Mouse (Mus musculus) midbrain, embryonic 12.5 days (tissue): ENCODE measurements around the gene Myh10. TPM values are rescaled to one million over a fixed set of nuclear protein-coding genes. Genes with fewer than 3 reads are reported as not detected.

Experiments
- ATAC-seq: fragments of 200-750 bp; cut with Nextera tagmentation; 2 replicates; pipeline ENCODE4 v1.8.0; 2017; ENCODE audit warnings: low read depth, moderate TSS enrichment, moderate library complexity; ENCODE audit not compliant: low FRiP score
- H3K27ac ChIP-seq: fragments of 300-500 bp; sonication (generic); replicated peaks from 2 replicates; pipeline ENCODE4 v1.5.1; 2016; ENCODE audit warnings: mild to moderate bottlenecking
- H3K27me3 ChIP-seq: fragments of 300-500 bp; sonication (generic); 2 replicates; pipeline ENCODE4 v1.6.1; 2016; ENCODE audit warnings: mild to moderate bottlenecking
- H3K36me3 ChIP-seq: fragments of 300-500 bp; sonication (generic); 2 replicates; pipeline ENCODE4 v1.6.1; 2016
- H3K4me1 ChIP-seq: fragments of 300-500 bp; sonication (generic); 2 replicates; pipeline ENCODE4 v1.6.1; 2016
- H3K4me2 ChIP-seq: fragments of 300-500 bp; sonication (generic); replicated peaks from 2 replicates; pipeline ENCODE4 v1.6.1; 2016; ENCODE audit warnings: mild to moderate bottlenecking, moderate library complexity
- H3K4me3 ChIP-seq: fragments of 300-500 bp; sonication (generic); 2 replicates; pipeline ENCODE4 v1.5.1; 2016; ENCODE audit warnings: mild to moderate bottlenecking
- H3K9ac ChIP-seq: fragments of 300-500 bp; sonication (generic); replicated peaks from 2 replicates; pipeline ENCODE4 v1.6.1; 2016; ENCODE audit warnings: mild to moderate bottlenecking, moderate library complexity
- H3K9me3 ChIP-seq: fragments of 300-500 bp; sonication (generic); 2 replicates; pipeline ENCODE4 v1.6.1; 2016; ENCODE audit warnings: mild to moderate bottlenecking
- WGBS: fragments of 180-500 bp; shearing (Covaris S2); methylation state at CpG from one replicate; pipeline ENCODE4 v1.1.7; 2016; 5-methylcytosine and 5-hydroxymethylcytosine counted together
- polyA plus RNA-seq: library from polyadenylated mRNA; unstranded; fragments of >200 nt; fragmentation: Nextera tagmentation; extraction: Ambion mirVana; gene quantifications from 2 replicates; pipeline ENCODE4 v1.2.1, GENCODE M21; 2016

Gene Myh10
- polyA plus RNA-seq, 1 experiment from 2014 or later, result 164 TPM

DNA sequence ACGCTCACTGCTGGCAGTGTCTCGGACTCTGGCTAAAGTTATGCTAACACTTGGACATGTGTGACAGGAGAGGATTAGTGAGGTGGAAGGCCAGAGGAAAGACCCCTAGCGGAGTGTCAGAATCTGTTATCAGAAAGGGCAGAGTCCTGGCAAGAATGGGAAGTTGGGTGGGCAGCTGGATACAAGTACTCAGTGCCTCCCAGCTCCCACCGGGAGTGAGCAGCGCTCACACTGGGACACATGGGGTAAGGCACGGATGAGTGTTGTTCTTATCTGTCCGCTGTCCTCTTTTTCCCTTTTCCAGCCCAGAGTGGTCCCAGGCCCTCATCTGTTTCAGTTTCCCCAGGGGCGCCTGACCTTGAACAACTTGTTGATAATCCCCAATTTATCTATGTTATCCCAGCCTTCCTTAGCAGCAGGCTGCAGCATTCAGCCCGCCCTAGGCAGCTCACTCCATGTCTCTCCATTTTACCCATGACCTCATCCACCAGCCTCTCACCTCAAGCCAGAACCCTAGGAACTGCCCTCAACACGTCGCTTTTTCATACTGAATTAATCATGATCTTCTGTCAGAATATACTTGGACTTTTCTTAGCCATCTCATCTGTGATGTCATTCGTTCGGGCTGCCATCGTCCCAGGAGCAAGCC is 89.2 kb downstream of the Myh10 start:
- no peaks in the 10 kb centered on the region for H3K27me3 ChIP-seq
- no peaks in the 10 kb centered on the region for H3K9me3 ChIP-seq
- no peak overlapping the region for H3K4me3 ChIP-seq
- H3K4me1 ChIP-seq, result peaks cover 9% of the 10 kb centered on the region; the same call in 1 of the 2 replicates
- no peak overlapping the region for H3K9ac ChIP-seq
- WGBS, result 83% methylated on average over 14 of the region's 14 CpGs
- no peak for ATAC-seq
- H3K36me3 ChIP-seq, result peaks cover 74% of the 10 kb centered on the region
- H3K27ac ChIP-seq, result no peak overlapping the region
- no peak overlapping the region for H3K4me2 ChIP-seq

DNA sequence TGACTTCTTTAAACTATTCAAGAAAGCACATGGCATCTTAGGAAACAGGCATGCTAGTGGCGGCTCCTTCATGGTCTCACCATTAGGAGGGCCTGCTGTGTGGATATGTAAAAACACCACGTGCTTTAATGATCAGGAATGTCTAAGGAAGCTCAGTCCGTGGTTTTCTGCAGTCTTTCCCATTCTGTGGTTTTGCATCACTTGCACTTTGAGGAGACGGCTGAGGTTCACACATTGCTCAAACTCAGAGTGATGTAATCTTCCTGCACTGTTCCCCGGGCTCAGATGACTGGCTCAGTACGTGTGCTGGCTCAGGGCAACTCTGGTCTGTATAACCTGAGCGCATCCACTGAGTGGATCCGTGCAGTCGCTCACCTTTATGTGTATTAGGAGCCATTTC is 91.0 kb downstream of the Myh10 start:
- no peak overlapping the region for H3K27ac ChIP-seq
- no peaks in the 10 kb centered on the region for H3K9me3 ChIP-seq
- H3K36me3 ChIP-seq, result peaks cover 79% of the 10 kb centered on the region
- H3K27me3 ChIP-seq, result no peaks in the 10 kb centered on the region
- H3K4me2 ChIP-seq, result no peak overlapping the region
- WGBS, result 92% methylated on average over 9 of the region's 9 CpGs
- no peak overlapping the region for H3K9ac ChIP-seq
- no peak overlapping the region for H3K4me3 ChIP-seq
- ATAC-seq, result no peak
- H3K4me1 ChIP-seq, result peaks cover 9% of the 10 kb centered on the region; the same call in 1 of the 2 replicates

DNA sequence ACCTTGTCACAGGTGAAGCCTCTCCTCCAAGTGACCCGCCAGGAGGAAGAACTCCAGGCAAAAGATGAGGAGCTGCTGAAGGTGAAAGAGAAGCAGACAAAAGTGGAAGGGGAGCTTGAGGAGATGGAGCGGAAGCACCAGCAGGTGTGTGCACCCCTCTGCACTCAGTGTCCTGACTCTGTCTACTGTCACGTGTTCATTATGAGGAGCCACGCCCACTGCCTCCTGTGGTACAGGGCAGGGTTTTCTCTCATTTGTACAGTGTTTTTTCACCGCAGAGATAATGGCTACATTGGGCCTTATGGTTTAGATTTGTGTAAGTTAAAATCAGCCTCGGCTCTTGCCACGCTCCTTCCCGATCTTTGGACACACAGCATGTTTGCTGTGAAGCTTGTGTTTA is 94.5 kb downstream of the Myh10 start:
- H3K4me3 ChIP-seq, result no peak overlapping the region
- WGBS, result 85% methylated on average over 8 of the region's 8 CpGs
- peaks cover 99% of the 10 kb centered on the region for H3K36me3 ChIP-seq
- no peaks in the 10 kb centered on the region for H3K4me1 ChIP-seq
- H3K27ac ChIP-seq, result no peak overlapping the region
- H3K9me3 ChIP-seq, result no peaks in the 10 kb centered on the region
- no peak for ATAC-seq
- H3K27me3 ChIP-seq, result no peaks in the 10 kb centered on the region
- no peak overlapping the region for H3K4me2 ChIP-seq
- no peak overlapping the region for H3K9ac ChIP-seq

DNA sequence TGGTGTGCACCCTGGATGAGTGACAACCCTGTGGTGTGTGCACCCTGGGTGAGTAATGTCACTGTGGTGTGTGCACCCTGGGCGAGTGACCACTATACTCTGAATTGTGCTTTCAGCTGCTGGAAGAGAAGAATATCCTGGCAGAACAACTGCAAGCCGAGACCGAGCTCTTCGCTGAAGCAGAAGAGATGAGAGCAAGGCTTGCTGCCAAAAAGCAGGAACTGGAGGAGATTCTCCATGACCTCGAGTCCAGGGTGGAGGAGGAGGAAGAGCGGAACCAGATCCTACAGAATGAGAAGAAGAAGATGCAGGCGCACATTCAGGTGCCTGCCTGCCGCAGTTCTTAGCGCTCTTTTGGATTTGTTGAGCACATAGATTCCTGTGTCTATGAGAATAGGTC is 95.9 kb downstream of the Myh10 start:
- Histone ChIP-seq H3K4me2 (no peak overlapping the region), H3K9ac (no peak overlapping the region), H3K4me3 (no peak overlapping the region), H3K36me3 (peaks cover 99% of the 10 kb centered on the region), H3K27me3 (no peaks in the 10 kb centered on the region), H3K4me1 (no peaks in the 10 kb centered on the region), H3K27ac (no peak overlapping the region), H3K9me3 (no peaks in the 10 kb centered on the region)
- 93% methylated on average over 9 of the region's 9 CpGs for WGBS
- no peak for ATAC-seq

DNA sequence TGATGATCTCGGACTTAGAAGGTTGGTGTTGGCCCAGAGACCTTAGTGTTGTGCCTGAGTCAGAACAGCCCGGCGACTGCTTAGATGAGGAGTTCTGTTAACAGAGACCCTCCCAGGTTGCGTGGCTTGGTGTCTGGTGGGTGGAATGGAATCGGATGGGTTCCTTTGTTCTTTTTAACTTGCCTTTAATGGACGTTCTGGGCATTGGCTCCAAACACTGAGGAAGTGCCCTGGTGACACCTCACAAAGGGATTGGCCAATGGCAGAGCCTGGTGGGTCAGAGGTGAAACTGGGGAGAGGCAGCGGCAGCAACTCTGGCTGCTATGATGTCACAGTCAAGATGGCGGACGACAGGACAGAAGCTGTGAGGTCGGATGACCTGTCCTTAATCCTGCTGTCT is 99.4 kb downstream of the Myh10 start:
- Histone ChIP-seq H3K9ac (no peak overlapping the region), H3K4me3 (no peak overlapping the region), H3K4me1 (no peaks in the 10 kb centered on the region), H3K27ac (no peak overlapping the region), H3K4me2 (no peak overlapping the region), H3K36me3 (peaks cover 100% of the 10 kb centered on the region), H3K27me3 (no peaks in the 10 kb centered on the region), H3K9me3 (no peaks in the 10 kb centered on the region)
- WGBS, result 90% methylated on average over 10 of the region's 10 CpGs
- ATAC-seq, result no peak

DNA sequence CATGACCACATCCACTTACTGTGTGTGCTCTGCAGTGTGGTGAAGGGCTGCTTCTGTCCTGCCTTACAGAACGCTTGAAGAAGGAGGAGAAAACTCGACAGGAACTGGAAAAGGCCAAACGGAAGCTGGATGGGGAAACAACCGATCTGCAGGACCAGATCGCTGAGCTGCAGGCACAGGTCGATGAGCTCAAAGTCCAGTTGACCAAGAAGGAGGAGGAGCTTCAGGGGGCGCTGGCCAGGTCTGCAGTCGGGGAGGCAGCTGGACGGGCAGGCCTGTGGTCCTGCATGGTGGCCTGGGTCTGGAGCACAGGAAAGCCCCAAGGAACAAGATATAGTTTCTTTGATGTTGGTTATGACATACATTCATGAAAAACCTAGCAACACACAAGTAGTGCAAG is 100.4 kb downstream of the Myh10 start:
- Histone ChIP-seq H3K27ac (no peak overlapping the region), H3K4me3 (no peak overlapping the region), H3K36me3 (peaks cover 98% of the 10 kb centered on the region), H3K4me1 (no peaks in the 10 kb centered on the region), H3K4me2 (no peak overlapping the region), H3K9me3 (no peaks in the 10 kb centered on the region), H3K9ac (no peak overlapping the region), H3K27me3 (no peaks in the 10 kb centered on the region)
- no peak for ATAC-seq
- 92% methylated on average over 9 of the region's 9 CpGs for WGBS

DNA sequence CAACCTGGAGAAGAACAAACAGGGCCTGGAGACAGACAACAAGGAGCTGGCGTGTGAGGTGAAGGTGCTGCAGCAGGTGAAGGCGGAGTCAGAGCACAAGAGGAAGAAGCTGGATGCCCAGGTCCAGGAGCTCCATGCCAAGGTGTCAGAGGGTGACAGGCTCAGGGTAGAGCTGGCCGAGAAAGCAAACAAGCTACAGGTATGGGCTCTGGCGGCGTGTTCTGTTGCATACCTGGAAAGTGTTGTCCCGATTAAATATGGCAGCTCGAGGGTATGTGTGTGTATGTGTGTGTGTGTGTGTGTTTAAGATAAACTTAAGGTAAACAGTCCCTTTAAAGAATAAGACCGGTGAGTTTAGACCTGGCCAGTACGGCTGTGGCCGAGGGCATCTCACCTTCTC is 106.9 kb downstream of the Myh10 start:
- Histone ChIP-seq H3K4me1 (no peaks in the 10 kb centered on the region), H3K9ac (no peak overlapping the region), H3K27me3 (no peaks in the 10 kb centered on the region), H3K4me3 (no peak overlapping the region), H3K9me3 (no peaks in the 10 kb centered on the region), H3K36me3 (peaks cover 98% of the 10 kb centered on the region), H3K4me2 (no peak overlapping the region), H3K27ac (no peak overlapping the region)
- ATAC-seq, result no peak
- 97% methylated on average over 10 of the region's 10 CpGs for WGBS

DNA sequence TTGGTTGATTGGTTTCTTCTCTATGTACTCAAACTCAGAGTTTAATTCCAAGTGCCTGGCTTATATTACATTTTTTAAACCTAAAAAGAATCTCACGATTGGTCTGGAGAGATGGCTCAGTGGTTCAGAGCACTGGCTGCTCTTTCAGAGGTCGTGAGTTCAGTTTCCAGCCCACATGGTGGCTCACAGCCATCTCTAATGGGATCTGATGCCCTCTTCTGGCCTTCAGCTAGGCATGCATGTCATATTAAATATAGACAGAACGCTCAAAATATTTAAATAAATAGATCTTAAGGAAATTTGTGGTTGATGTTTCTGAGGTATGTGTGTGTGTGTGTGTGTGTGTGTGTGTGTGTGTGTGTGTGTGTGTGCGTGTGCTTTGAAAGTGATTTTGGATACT is 113.8 kb downstream of the Myh10 start:
- 78% methylated on average over 4 of the region's 4 CpGs for WGBS
- Histone ChIP-seq H3K9me3 (no peaks in the 10 kb centered on the region), H3K4me2 (no peak overlapping the region), H3K27ac (no peak overlapping the region), H3K27me3 (no peaks in the 10 kb centered on the region), H3K9ac (no peak overlapping the region), H3K4me1 (no peaks in the 10 kb centered on the region), H3K36me3 (peaks cover 100% of the 10 kb centered on the region), H3K4me3 (no peak overlapping the region)
- ATAC-seq, result no peak

DNA sequence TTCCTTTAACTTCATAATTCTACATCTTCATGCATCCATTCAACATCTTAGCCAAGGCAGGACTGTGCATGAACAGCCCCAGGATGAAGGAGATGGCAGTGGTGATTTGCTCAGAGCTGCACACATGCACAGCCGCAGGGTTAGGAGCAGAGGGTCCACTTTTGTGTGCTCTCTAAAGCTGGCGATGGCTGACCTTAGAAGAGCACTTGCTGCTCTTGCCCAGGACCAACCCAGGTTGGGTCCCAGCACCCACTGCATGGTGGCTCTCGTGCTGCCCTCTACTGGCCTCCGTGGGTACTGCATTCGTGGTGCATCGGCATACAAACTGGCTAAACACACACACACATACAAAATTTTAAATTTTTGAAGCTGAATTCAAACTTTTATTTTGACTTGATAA is 116.4 kb downstream of the Myh10 start:
- Histone ChIP-seq H3K27me3 (no peaks in the 10 kb centered on the region), H3K4me2 (no peak overlapping the region), H3K36me3 (peaks cover 98% of the 10 kb centered on the region), H3K27ac (no peak overlapping the region), H3K4me1 (no peaks in the 10 kb centered on the region), H3K9ac (no peak overlapping the region), H3K9me3 (no peaks in the 10 kb centered on the region), H3K4me3 (no peak overlapping the region)
- 41% methylated on average over 6 of the region's 6 CpGs for WGBS
- no peak for ATAC-seq

DNA sequence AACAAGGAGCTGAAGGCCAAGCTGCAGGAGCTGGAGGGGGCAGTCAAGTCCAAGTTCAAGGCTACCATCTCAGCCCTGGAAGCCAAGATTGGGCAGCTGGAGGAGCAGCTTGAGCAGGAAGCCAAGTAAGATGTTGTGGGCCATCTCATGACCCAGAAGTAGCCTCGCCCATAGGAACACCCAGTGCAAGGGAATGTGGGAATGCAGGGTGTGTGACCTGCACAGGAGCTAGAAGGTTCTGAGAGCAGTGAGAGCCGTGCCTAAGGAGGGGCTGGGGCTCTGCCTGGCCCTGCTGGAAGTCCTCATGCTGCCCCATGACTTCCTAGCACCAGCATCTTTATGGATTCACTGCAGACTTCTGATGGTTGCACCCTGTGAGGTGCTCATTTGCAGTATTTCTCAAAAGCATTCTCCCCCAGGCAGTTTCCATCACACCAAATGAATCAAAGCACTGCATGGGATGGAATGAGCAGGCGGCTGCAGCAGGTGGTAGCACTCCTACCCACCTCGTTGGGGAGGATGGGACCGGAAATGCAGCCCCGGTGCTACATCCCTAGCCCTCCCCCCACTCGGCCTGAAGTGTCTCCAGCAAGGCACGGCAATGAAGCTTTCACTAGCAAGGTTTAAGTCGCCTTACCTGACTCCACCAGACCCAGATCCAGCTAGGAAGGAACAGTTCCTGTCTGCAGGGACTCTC is 120.7 kb downstream of the Myh10 start:
- Histone ChIP-seq H3K36me3 (peaks cover 93% of the 10 kb centered on the region), H3K9ac (no peak overlapping the region), H3K27me3 (no peaks in the 10 kb centered on the region), H3K4me1 (no peaks in the 10 kb centered on the region), H3K4me3 (no peak overlapping the region), H3K9me3 (no peaks in the 10 kb centered on the region), H3K27ac (no peak overlapping the region), H3K4me2 (no peak overlapping the region)
- ATAC-seq, result no peak
- WGBS, result 85% methylated on average over 9 of the region's 9 CpGs

DNA sequence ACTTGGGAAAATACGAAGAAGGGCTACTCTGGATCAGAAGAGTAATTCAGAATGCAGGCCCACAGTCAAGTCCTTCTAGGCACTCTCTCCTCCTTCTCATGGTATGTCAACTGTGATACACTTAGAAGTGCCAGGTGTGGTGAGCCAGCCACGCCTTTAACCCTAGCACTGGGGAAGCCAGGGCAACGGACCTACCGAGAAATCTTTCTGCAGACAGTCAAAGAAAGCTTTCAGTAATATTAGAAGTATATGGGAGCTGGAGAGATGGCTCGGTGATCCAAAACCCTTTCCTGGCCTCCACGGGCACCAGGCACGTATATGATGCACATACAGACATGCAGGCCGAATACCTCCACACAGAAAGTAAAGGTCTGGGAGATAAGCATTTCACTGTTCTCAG is 127.1 kb downstream of the Myh10 start:
- Histone ChIP-seq H3K27me3 (no peaks in the 10 kb centered on the region), H3K9ac (no peak overlapping the region), H3K27ac (no peak overlapping the region), H3K4me2 (no peak overlapping the region), H3K9me3 (no peaks in the 10 kb centered on the region), H3K4me3 (no peak overlapping the region), H3K4me1 (no peaks in the 10 kb centered on the region), H3K36me3 (peaks cover 76% of the 10 kb centered on the region)
- ATAC-seq, result no peak
- WGBS, result 95% methylated on average over 8 of the region's 8 CpGs

DNA sequence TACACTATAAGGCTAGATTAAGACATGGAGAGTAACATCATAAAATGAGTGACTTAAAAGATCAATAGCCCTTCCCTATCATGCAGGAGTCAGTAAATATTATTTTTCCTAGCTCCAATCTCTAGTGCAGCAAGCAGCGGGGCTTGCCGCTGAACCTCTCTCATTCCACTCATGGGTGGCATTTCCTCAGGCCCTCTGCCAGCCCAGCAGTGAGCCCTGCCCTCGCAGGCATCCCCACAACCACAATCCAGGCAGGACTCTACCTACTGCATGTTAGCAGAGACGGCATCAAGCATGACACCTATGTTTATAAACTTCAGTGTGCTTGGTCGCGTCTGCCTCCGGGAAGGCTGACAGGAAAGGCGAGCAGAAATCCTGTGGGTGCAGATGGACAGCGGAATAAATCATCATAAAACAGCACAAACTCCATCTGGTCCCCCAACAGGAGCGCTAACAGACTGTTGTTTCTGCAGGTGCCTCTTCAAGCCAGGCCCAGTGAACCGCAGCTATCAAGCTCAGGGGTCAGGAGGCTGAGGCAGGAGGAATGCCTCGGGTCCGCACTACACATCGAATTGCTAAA is 128.0 kb downstream of the Myh10 start:
- Histone ChIP-seq H3K4me2 (no peak overlapping the region), H3K9me3 (no peaks in the 10 kb centered on the region), H3K27ac (no peak overlapping the region), H3K27me3 (no peaks in the 10 kb centered on the region), H3K36me3 (peaks cover 72% of the 10 kb centered on the region), H3K4me1 (no peaks in the 10 kb centered on the region), H3K9ac (no peak overlapping the region), H3K4me3 (no peak overlapping the region)
- ATAC-seq, result no peak
- 93% methylated on average over 14 of the region's 14 CpGs for whole genome bisulfite sequencing
